Mouse (Mus musculus) layer of hippocampus, adult 9-10 months (tissue): Measurements from ENCODE around the gene Lin37.

Source experiments
- DNase-seq: peaks from one replicate; pipeline ENCODE4 v3.0.0; 2022; ENCODE audit warnings: low spot score

Lin37 gene

DNA sequence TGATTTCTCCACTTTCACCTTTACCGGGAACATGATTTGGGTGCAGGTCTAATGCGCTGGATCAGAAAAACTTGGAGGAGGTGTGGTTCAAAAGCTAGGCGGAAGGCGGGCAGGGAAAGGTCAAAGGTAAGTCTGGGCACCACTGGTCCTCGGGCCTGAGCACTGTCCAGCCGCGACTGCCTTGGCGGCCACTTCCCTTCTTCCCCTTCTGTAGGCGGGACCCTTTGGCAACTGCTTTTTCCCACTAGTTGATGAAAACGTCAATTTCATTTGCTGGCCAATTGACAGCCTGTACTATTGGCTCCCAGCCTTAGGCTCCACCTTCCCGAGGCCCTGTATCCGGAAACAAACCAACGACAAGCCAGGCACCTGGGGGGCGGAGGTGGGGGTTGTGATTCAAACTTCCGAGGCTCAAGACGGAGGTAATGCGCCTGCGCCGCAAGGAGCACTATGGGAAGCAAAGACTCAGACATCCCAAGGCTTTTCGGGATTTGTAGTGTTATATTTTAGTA is at the start of gene Lin37:
Gene Lin37, minus strand, starts transcription at position 396 of the 512 bp plus-strand sequence.
- peak; percentile 97 for DNase-seq

DNA sequence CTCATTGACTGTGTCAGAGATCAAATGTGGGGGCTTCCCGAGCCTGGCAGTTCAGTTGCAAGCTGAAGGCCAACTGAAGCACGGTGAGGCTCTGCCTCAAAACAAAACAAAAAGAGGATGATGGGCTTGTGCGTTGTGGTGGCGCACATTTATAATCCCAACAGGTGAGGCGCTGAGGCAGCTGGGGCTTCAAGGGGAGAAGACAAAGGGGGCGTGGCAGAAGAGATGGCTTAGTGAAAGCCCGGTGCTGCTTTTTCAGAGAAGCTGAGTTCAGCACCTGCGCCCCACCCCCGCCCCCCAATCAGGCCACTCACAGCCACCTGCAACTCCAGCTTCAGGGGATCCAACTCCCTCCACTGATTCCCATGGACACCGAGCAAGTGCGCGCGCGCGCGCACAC is 48.8 kb upstream of the Lin37 start:
- DNase-seq, result no peak

DNA sequence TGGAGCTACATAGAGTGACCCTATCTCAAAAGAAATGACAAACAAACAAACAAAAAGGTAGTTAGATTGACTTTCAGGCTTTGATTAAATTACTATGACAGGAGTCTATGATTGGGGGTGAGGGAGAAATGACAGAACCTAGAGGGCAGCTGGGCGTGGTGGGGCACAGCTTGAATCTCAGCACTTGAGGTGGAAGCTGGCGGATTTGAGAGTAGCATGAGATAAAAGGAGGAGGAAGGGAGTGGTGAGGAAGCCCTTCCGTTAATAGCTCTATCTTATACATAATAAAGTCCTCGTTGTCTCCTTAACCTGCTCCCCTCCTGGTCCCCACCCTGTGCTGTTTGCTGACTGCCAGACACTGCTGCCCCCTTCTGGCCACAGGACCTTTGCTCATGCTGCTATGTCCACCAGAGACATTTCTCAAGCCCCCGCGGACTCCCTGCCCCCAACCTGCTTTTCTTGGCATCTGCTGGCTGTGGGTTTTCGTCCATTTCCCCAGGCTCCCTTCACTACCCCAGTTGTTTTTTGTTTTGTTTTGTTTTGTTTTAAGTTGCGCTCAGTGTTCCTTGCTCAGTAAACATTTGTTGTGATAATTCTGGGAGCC is 48.2 kb upstream of the Lin37 start:
- no peak for DNase-seq

DNA sequence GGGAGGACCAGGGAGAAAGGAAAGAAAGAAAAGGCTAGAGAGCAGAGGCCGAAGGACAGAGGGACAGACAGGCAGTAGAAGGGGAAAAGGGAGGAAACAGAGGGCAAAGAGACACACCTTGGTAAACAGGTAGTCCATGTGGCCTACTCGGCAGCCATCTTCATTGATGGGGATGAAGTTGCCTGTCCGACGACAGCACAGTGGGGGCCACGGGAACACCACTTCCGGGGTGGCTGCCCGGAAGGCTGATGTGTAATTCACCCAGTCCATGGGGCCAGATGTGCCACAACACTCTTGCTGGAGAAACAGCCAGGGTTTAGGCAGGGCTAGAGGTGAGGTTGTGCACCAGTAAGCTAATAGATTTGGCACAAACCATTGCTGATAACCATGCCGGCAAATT is 45.3 kb upstream of the Lin37 start:
- no peak for DNase-seq

DNA sequence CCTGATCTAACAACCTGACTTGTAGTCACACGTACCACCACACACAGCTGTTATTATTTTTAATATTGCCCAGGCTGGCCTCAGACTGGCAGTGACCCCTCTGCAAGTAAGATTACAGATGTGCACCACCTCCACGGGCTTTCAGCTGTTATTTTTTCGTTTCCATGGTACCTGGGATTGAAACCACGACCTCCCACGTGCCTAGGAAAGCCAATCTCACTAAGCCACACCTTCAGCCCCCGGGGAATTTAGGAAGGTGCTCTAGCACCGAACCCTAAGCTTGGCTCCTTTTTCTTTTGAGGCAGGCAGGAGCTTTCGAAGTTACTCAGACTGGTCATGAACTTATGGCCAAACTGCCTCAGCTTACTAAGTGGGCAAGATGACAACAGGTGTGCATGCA is 44.8 kb upstream of the Lin37 start:
- DNase-seq, result no peak

DNA sequence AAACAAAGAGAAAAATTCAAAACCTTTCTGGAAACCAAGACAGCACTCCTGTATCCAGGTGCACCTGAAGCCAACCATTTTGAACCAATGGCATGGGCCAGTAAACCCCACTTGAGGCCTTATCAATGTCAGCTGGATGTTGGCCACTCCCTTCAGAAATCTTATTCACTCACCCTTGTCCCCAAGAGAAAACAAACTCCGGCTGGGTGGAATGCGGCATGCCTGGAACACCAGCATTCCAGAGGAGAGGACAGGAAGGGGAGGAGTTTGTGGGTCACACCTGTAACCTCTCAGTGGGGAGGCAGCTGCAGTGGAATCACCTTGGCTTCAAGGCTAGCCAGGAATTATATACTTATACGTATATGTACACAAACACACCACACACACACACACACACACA is 42.9 kb upstream of the Lin37 start:
- DNase-seq, result no peak

DNA sequence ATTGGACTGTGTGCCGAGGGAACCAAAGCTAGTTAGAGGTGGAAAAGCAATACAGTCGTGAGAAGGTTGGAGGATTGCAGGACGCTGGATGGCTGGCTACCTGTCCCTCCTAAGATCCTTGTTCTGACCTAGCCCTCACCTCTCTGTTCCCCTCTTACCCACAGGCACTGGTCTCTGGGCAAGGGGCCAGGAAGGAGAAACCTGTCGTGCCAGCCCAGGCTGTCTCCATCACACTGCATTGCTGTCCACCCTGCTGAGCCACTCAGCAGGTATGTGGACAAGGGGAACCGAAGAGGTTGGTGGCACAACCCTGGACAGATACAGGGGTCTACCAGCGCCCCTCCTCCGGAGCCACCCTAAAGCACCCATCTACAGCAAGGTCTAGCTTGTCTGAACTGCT is 41.0 kb upstream of the Lin37 start:
- DNase-seq, result no peak

DNA sequence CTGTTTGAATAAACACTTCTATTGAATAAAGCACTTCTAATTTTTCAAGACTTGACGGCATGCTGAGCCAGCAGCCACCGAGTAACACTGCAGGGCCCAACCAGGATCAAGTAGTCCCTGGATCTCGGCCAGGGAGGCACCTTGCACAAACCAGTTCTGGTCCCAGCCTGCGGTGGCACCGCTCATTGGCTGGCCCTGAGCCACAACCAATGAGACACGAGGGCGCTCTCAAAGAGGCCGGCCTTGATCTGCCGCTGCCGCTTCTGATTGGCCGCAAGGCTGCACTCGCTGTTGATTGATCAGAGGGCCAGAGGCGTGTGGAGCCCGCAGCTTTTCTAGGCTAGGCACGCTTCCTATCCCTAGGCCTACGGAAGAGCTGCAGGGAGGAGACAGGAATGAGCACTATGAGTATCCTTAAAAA is 40.3 kb upstream of the Lin37 start:
- DNase-seq, result peak; percentile 78

DNA sequence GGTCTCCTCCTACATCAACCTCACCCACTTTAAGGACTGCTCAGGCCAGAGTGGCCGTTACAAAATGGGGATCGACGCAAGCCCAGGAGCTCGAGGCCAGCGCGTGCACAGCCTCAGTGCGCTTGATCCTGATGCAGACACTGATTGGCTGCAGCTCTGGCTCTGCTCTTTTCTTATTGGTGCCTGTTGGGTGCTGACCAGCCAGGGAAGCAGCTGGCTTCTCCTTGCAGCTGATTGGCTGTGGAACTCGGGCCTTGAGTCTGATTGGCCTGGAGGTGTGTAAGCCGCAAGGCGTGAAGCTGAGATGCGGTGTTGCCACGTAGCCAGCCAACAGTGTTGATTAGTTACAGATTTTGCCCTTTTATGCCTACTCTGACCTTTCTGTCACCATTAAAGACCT is 39.1 kb upstream of the Lin37 start, which contains the start of gene Zbtb32:
Gene Zbtb32, minus strand, starts transcription at position 124 of the 400 bp plus-strand sequence.
- DNase-seq, result no peak

DNA sequence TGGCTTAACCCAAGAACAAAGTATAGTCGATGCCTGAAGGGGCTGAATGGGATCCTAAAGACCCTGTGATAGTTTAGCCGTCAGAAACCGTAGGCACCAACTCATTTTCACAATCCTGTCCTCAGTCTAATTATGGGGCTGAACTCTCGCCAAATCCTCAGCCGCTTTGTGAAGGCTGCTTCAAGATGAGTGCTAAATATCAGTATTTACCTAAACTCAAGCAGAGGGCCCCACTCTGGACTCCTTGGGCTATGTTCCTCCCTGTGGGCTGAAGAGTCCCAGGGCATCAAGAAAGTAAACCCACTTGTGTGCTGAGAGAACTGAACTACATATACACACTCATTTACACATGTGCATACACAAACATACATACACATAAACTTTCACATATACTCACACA is 37.2 kb upstream of the Lin37 start:
- DNase-seq, result no peak

DNA sequence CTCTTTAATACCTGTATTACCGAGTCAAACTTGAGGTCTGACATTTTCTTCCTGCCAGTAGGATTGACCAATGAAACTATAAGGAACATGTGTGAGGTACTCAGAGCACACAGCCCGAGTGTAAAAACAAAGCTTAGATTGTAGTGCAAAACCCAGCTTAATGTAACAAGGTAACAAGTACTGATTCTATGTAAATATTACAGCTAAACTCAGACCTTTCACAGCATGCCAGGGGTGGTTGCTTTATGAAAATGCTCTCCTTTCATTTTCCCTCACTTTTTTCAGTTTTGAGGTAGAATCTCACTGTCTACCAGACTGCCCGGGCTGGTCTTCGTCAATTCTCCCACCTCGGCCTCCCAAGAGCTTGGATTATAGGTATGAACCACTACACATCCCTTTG is 36.5 kb upstream of the Lin37 start:
- no peak for DNase-seq

DNA sequence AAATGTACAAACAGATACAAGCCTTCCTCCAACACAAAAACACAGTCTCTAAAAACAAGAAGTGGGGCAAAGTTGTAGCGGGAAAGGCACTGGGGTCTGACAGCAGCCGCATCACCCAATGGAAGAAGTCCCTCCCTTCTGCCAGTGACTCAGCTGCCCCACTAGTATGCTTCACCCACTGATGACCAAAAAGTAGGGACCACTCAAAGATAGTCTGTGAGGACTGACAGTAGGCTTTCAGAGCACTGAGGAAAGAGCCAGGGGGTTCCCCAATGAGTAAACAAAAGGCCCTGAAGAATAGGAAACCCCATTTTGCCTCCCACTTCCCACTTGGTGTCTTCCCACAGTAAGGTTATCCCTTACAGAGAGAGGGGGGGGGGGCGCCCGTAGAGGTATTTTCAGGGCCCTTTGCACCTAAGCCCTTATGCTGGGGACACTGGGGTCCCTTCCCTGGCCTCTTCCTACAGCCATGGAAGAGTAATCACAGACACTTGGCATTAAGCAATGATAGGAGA is 34.9 kb upstream of the Lin37 start:
- DNase-seq, result no peak

DNA sequence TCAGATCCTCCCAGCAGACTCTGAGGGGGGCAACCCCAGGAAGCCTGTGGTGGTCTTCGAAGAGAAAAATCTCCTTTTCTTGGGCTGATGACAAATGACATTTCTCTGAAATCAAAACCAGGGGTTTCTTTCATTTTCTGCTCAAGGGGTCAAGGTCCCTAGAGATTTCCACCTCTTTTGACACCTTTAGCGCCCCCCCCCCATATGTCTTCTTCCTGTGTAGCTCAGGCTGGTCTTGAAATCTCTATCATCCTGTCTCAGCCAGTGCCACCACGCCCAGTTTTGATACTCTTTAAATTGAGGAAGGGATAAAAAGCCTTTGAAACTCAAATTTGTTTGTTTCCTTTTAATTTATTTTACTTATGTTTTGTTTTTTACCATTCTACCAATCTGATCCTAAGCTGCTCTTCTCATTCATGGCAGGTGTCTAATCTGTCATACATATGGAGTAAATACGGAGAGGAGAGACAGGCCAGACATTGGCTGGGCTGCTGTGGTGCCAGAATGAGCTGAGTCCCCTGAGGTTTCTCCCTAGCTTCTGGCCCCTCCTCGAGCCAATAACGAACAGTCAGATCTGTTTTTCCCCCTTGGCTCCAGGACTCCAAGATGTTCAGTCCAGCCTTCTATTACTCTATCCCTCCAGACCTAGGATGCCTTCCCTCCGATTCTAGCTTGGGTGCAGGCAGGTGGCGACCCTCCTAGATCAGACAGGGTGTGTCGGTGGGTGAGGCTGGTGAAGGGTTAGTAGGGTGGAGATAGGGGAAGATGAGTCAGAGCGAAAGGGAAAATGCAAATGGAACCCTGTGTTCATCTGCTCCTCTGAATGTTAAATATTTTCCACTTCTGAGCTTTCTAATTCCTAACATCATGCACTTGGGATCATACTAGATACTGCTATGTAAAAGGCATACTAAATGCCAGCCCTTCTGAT is 34.2 kb upstream of the Lin37 start:
- no peak for DNase-seq

DNA sequence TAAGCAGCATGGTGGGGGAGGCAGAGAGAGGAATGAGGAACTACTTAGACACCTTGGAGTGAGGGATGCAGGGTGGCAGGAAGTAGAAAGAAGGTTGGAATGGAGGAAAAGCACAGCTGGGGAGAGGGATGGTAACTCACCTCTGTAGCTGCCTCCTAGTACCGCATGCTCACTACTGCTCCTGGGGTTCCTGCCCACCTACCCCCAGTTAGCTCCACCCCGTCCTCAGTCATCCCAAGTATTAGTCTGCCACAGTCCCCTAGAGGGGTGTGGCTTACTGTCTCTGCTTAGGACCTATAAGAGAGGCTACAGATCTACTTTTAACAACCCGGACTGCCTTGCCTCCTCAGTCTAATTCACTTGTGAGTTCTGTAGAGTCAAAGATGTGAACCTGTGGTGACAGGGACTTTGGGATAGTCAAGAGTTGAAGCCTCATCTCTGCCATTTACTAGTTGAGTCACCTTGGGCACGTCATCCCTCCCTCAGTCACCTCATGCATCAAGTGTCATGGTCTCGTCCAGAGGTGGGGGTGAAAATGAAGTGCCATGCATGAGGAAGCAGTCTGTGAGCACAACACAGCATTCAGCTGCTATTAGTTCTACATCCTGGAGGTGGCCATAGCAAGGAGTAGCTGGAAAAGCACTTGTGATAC is 33.3 kb upstream of the Lin37 start:
- no peak for DNase-seq

DNA sequence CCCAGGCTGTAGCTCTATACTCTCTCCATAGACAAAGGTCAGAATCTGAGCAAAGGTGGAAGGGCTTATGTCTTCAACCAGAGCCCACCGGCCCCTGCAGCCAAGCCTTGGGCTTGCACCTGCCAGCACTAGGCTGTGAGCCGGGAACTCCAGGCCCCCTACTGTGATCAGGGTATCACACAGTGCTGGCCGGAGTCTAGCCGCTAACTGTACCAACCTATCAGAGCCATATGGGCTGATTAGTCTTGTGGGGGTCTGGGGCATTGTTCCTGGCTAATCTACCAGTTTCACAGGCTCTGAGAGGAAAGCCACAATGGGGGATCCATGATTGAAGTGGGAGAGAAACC is 31.9 kb upstream of the Lin37 start:
- DNase-seq, result no peak

DNA sequence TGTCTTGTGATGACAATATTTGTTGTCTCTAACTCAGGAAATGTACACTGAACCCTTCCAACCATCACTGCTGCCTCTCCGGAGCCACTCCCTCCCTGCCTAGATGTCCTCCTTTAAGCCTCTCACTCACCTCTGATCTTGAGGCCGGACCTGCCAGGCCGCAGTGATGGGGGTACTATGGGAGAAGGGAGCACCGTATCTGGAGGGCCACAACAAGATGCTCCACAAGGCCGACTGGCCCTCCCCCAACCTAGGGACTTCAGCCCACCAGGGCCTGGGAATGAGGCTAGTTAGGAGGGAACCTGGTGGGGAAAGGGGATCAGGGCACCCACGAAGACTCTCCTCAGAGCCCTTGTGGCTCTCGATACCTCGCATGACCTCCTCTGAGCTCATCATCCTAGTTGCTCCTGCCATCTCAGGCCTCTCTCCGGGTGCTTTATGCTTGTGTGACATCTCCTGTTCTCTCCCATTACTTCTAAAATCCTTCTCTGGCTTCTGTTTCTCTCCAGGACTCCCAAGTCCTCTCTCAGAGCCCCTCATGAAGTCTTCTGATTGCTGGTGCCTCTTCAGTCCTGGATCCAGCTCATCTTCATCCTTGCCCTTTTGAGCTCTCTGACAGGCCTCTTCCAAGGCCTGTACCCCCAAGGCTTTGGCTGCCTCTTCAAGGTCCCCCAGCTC is 31.4 kb upstream of the Lin37 start:
- DNase-seq, result no peak

DNA sequence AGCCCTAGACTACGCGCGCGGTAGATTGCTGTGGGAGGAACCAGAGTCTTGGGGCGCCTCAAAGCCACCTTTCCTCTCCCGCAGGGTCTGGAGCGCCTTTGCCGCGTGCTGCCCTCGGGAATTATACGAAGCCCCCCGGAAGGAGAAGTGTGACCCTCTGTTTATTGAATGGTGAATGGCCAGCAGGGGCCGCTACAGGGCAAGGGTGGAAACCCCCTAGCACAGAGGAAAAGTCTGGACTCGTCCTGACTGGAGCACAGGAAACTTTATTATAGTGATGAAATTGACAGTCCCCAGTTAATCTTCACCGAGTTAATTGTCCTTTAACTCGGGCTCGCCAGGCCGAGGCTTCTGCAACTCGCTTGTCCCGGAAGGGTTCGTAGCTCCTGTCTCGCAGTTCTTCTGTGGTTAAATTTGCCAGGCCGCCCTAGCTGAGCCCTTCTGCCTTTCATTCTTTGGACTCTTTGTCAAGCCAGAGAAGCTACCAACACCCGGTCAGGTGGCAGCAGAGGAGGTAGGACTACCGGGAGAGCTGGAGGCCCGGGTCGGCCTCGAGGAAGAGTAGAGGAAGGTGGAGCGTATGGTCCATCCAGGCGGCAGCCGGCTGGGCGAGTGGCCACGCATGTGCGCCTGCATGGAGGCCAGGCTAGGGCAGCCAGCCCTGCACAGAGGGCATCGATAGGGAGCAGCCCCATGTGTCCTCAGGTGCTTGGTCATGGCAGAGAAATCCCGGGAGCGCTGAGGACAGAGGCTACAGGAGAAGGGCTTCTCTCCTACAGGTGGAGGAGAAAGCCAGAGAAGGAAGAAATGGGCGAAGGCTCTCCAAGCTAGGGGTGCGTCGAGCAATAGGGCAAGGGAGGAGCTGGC is 30.0 kb upstream of the Lin37 start:
- peak; percentile 44 for DNase-seq

DNA sequence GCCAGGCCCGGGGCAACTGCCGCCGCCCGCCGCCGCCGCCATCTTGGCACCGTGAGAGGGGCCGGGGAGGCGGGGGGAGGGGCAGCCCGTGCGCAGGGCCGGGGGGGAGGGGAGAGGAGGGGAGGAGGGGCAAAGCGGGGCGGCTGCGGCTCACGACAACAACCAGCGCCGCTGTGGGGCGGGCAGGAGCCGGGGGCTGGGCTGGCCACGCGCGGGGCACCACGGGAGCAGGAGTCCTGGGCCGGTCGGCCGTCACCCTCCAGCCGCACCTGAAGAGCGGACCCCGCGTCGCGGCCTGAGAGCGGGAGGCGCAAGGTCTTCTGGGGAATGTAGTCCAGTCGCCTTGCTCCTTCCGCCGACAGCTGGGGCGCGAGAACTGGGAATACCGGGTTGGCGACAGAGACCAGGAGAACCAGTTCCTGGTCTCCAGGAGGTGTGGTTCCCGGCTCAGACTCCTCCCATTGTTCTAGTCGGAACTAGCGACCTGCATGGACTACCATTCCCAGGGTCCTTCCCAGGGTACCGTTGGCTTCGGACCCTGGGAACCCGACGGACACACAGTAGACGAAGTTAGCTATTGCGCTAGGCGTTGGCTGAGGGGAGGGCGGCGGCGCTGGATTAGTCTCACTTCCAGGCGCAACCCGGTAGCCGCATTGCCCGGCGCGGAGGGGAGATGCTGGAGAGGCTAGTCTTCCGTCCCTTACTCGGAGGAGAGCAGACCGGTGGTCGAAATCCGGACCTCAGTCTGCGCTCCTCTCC is 29.2 kb upstream of the Lin37 start, which contains the start of gene Kmt2b:
Gene Kmt2b, minus strand, starts transcription at position 51 of the 759 bp plus-strand sequence.
- DNase-seq, result peak; percentile 88

DNA sequence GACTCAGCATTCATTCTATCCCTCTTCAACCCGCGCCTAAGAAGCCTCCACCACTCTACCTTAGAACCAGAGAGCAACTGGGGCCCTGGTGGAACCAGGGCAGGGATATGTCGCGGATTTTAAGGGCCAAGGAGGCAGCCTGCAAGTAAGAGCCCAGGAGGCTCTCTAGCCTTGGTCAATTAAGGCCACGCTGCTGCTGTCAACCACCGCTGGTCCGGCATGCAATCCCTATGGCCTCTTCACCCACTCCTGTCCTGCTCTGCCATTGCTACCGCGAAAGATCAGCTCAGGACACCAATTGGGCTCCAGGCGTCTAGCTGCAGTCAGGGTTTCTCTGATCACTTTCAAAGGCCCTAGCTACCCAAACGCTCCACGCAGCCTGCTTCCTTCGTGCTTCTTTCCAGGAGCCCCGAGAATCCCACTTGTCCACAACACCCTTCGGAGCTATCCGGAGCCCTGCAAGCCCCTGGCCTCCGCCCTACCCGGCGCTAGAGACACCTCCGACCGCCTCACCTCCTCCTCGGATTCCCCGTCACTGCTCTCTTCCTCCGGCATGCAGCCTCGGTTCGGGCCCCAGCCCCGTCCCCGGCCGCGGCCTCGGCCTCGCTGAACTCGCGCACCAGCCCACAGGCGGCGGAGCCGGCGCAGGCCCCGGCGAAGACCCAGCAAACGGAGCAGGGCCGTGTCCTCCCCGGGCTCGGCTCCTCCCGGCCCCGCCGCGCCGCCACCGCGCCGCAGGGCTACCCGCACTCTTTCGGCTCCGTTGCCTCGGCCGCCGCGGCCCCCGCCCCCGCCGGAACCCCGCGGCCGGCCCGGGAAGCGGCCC is 28.4 kb upstream of the Lin37 start:
- DNase-seq, result peak; percentile 33
